13 mouse cellular contexts compared by ENCODE assay signal in genomic region chr17:47184148-47184547, GRCm38 (mm10).
DNase-seq lines count a peak whose midpoint lies in the region; ATAC-seq lines count a peak whose summit lies in the region.
"Had no signal": no experiment of that assay in that cellular context is flagged by ENCODE, and none has a peak within 500 bp of the region (broad histone marks: within the 10 kb centered on the region; RNA-seq: fewer than 3 reads in every experiment).

No protein-coding gene starts in this region.

- no peaks in the 10 kb centered on the region for H3K27me3 ChIP-seq in heart, embryonic 12.5 days (replicated peaks)
- H3K27me3 ChIP-seq: hindbrain, embryonic 13.5 days; liver, embryonic 13.5 days had no signal

- 34% methylated on average over 6 of the region's 6 CpGs for WGBS in heart, embryonic 12.5 days

- intact Hi-C loops in heart, postnatal 36 days (cut with DNase I): no loop called here

- peaks cover 33% of the 10 kb centered on the region for H3K4me1 ChIP-seq in heart, embryonic 12.5 days (replicated peaks)
- H3K4me1 ChIP-seq in brown adipose tissue, adult 24 weeks (ENCODE audit: control insufficient read depth, insufficient read depth, insufficient read length, low read length): no peaks in the 10 kb centered on the region; the same call in 1 of the 2 replicates

- H3K9ac ChIP-seq in heart, embryonic 12.5 days: no peak overlapping the region
- H3K9ac ChIP-seq: hindbrain, embryonic 13.5 days; liver, embryonic 13.5 days had no signal

- H3K27ac ChIP-seq in heart, embryonic 12.5 days (ENCODE audit: poor library complexity, severe bottlenecking): no peak overlapping the region; the same call in 1 of the 2 replicates
- H3K27ac ChIP-seq in brown adipose tissue, adult 24 weeks (replicated peaks; ENCODE audit: low read depth, low read length): peak overlapping the region; percentile 79
- H3K27ac ChIP-seq: hindbrain, embryonic 13.5 days; liver, embryonic 13.5 days had no signal

- no peaks in the 10 kb centered on the region for H3K36me3 ChIP-seq in heart, embryonic 12.5 days
- H3K36me3 ChIP-seq: hindbrain, embryonic 13.5 days; liver, embryonic 13.5 days had no signal

- peak; percentile 96 for DNase-seq in heart, adult 11 months
- peak; percentile 29 to 37 for DNase-seq in heart, postnatal 36 days
- no peak for DNase-seq in cerebellum, adult 8-10 months
- no peak for DNase-seq in testis, postnatal 10 days (ENCODE audit: low spot score)
- no peak for DNase-seq in T-cell, adult 2 months (ENCODE audit: low spot score)
- DNase-seq: cerebellum, postnatal 10 days; liver, embryonic 13.5 days had no signal

- ATAC-seq in heart, embryonic 12.5 days (ENCODE audit: insufficient number of reproducible peaks, low FRiP score): no peak
- peak; percentile 59 for ATAC-seq in megakaryocyte, adult 5-6 weeks (ENCODE audit: poor library complexity, severe bottlenecking)
- ATAC-seq: CD4-positive, CD25-positive, alpha-beta regulatory T cell, adult 4 months had no signal

- no peaks in the 10 kb centered on the region for H3K9me3 ChIP-seq in heart, embryonic 12.5 days (replicated peaks)
- H3K9me3 ChIP-seq: hindbrain, embryonic 13.5 days; liver, embryonic 13.5 days had no signal

- H3K4me2 ChIP-seq in heart, embryonic 12.5 days: no peak overlapping the region
- H3K4me2 ChIP-seq: hindbrain, embryonic 13.5 days; liver, embryonic 13.5 days had no signal

- no peak overlapping the region for H3K4me3 ChIP-seq in heart, embryonic 12.5 days
- H3K4me3 ChIP-seq in brown adipose tissue, adult 24 weeks (ENCODE audit: insufficient read depth, low read depth, low read length): no peak overlapping the region
- H3K4me3 ChIP-seq: erythroblast, embryonic 14.5 days; hindbrain, embryonic 13.5 days; liver, embryonic 13.5 days had no signal

Comparison
In these comparisons a context has a peak if more than half of its experiments do, and no peak if none do; other contexts are left out.
1. DNase-seq: peak in heart, adult 11 months (single experiment) and heart, postnatal 36 days (2 of 2); none in cerebellum, adult 8-10 months (single experiment), testis, postnatal 10 days (single experiment) and T-cell, adult 2 months (single experiment).